Mouse (Mus musculus) neural tube, embryonic 13.5 days (tissue): ENCODE measurements around the gene Cnnm3. TPM values are rescaled to one million over a fixed set of nuclear protein-coding genes. Genes with fewer than 3 reads are reported as not detected.
A peak's percentile ranks its signal among the peaks of the same experiment; 100 is the strongest.

ENCODE experiments used
- ATAC-seq: fragments of 200-750 bp; cut with Nextera tagmentation; 2 replicates; pipeline ENCODE4 v1.8.0; 2017; ENCODE audit warnings: low read depth, mild to moderate bottlenecking, moderate TSS enrichment, moderate library complexity
- H3K27ac ChIP-seq: fragments of 300-500 bp; sonication (generic); replicated peaks from 2 replicates; pipeline ENCODE4 v1.5.1; 2015; ENCODE audit warnings: moderate library complexity, mild to moderate bottlenecking, inconsistent platforms
- H3K27me3 ChIP-seq: fragments of 300-500 bp; sonication (generic); 2 replicates; pipeline ENCODE4 v1.6.1; 2015; ENCODE audit warnings: mild to moderate bottlenecking, inconsistent platforms
- H3K36me3 ChIP-seq: fragments of 300-500 bp; sonication (generic); 2 replicates; pipeline ENCODE4 v1.6.1; 2015; ENCODE audit warnings: mild to moderate bottlenecking, inconsistent platforms
- H3K4me1 ChIP-seq: fragments of 300-500 bp; sonication (generic); replicated peaks from 2 replicates; pipeline ENCODE4 v1.6.1; 2015; ENCODE audit warnings: inconsistent platforms
- H3K4me2 ChIP-seq: fragments of 300-500 bp; sonication (generic); 2 replicates; pipeline ENCODE4 v1.6.1; 2015; ENCODE audit warnings: inconsistent platforms, mild to moderate bottlenecking, moderate library complexity
- H3K4me3 ChIP-seq: fragments of 300-500 bp; sonication (generic); 2 replicates; pipeline ENCODE4 v1.5.1; 2015; ENCODE audit warnings: mild to moderate bottlenecking, inconsistent platforms
- H3K9ac ChIP-seq: fragments of 300-500 bp; sonication (generic); 2 replicates; pipeline ENCODE4 v1.6.1; 2015; ENCODE audit warnings: moderate library complexity, mild to moderate bottlenecking, inconsistent platforms
- H3K9me3 ChIP-seq: fragments of 300-500 bp; sonication (generic); 2 replicates; pipeline ENCODE4 v1.6.1; 2016; ENCODE audit warnings: inconsistent platforms
- WGBS: fragments of 180-500 bp; shearing (Covaris S2); methylation state at CpG from one replicate; pipeline ENCODE4 v1.1.7; 2015; 5-methylcytosine and 5-hydroxymethylcytosine counted together
- polyA plus RNA-seq: library from polyadenylated mRNA; unstranded; fragments of >200 nt; fragmentation: Nextera tagmentation; extraction: Ambion mirVana; gene quantifications from 2 replicates; pipeline ENCODE4 v1.2.1, GENCODE M21; 2015

Cnnm3 gene
- polyA plus RNA-seq, 1 experiment from 2014 or later: 4.2 TPM

- Histone ChIP-seq H3K4me3 (no peak overlapping the region), H3K27me3 (no peaks in the 10 kb centered on the region), H3K27ac (no peak overlapping the region), H3K9me3 (no peaks in the 10 kb centered on the region), H3K36me3 (peaks cover 40% of the 10 kb centered on the region), H3K4me1 (no peaks in the 10 kb centered on the region), H3K4me2 (no peak overlapping the region), H3K9ac (no peak overlapping the region)
- ATAC-seq: no peak
- 90% methylated on average over 11 of the region's 11 CpGs for WGBS
Observed at GRCm38 (mm10) chr1:36540132-36540531, 28.5 kb downstream of the Cnnm3 start.

DNA sequence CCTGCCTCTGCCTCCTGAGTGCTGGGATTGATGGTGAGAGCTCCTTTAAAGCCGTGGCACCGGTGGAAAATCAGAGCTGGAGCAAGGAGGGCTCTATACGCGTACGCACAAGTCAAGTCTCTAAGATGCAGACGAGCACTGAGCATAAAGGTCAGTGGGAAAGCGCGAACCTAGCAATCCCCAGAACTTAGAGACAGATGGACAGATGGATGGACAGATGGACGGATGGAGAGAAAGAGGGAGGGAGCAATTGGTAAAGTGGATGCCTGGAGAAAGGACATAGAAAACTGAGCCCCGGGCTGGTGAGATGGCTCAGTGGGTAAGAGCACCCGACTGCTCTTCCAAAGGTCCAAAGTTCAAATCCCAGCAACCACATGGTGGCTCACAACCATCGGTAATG, 29.1 kb downstream of the Cnnm3 start:
- Histone ChIP-seq H3K27me3 (no peaks in the 10 kb centered on the region), H3K9me3 (no peaks in the 10 kb centered on the region), H3K4me1 (peaks cover 5% of the 10 kb centered on the region), H3K4me2 (no peak overlapping the region), H3K4me3 (no peak overlapping the region), H3K27ac (no peak overlapping the region), H3K36me3 (peaks cover 40% of the 10 kb centered on the region), H3K9ac (no peak overlapping the region)
- WGBS: 92% methylated on average over 12 of the region's 12 CpGs
- no peak for ATAC-seq

- Histone ChIP-seq H3K27ac (no peak overlapping the region), H3K27me3 (no peaks in the 10 kb centered on the region), H3K4me3 (no peak overlapping the region), H3K4me2 (no peak overlapping the region), H3K4me1 (peaks cover 13% of the 10 kb centered on the region), H3K9me3 (no peaks in the 10 kb centered on the region), H3K36me3 (peaks cover 40% of the 10 kb centered on the region), H3K9ac (no peak overlapping the region)
- no peak for ATAC-seq
- 87% methylated on average over 16 of the region's 16 CpGs for WGBS
Observed at GRCm38 (mm10) chr1:36541844-36542243, 30.2 kb downstream of the Cnnm3 start.

DNA sequence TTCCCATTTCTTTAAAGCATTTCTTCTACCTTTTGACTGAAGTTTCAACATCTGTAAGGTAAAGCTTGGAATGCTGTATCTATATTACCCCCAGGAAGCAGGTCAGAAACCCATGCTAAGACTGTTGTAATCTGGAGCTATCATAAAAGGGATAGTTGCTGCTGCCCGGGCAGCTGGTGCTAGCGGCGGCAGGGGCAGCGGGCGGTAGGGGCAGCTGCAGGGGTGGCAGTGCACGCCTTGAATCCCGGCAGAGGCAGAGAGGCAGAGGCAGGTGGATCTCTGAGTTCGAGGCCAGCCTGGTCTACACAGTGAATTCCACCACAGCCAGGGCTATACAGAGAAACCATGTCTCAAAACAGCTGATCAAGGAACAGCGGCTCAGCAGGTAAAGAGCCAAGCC, 31.3 kb downstream of the Cnnm3 start:
- Histone ChIP-seq H3K4me2 (no peak overlapping the region), H3K36me3 (peaks cover 36% of the 10 kb centered on the region), H3K4me3 (no peak overlapping the region), H3K9me3 (no peaks in the 10 kb centered on the region), H3K27ac (no peak overlapping the region), H3K27me3 (no peaks in the 10 kb centered on the region), H3K9ac (no peak overlapping the region), H3K4me1 (peaks cover 20% of the 10 kb centered on the region)
- ATAC-seq: no peak
- WGBS: 89% methylated on average over 9 of the region's 9 CpGs

DNA sequence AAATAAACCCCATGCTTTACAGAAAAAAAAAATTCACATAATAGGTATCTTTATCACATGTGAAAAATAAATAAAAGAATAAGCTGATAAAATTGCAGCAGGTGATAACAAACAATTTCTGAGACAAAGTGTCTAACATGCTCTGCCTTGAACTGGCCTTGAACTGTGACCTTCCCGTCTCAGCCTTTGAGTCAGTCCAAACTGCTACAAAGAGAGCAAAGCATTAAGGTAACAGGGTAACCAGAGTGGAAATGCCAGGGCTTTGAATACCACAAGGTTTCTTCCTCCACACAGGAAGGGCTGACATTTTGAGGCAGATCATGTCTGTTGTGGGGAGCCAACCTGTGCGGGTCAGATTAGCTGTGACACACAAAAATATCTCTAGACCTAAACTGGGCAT, 33.7 kb downstream of the Cnnm3 start:
- Histone ChIP-seq H3K27me3 (no peaks in the 10 kb centered on the region), H3K9me3 (no peaks in the 10 kb centered on the region), H3K4me2 (0 out of 2 replicates have a peak overlapping the region, but pooled peaks have one; percentile 56), H3K4me3 (no peak overlapping the region), H3K36me3 (peaks cover 39% of the 10 kb centered on the region), H3K27ac (no peak overlapping the region), H3K9ac (no peak overlapping the region), H3K4me1 (peaks cover 42% of the 10 kb centered on the region)
- WGBS: 76% methylated on average over 2 of the region's 2 CpGs
- ATAC-seq: no peak

DNA sequence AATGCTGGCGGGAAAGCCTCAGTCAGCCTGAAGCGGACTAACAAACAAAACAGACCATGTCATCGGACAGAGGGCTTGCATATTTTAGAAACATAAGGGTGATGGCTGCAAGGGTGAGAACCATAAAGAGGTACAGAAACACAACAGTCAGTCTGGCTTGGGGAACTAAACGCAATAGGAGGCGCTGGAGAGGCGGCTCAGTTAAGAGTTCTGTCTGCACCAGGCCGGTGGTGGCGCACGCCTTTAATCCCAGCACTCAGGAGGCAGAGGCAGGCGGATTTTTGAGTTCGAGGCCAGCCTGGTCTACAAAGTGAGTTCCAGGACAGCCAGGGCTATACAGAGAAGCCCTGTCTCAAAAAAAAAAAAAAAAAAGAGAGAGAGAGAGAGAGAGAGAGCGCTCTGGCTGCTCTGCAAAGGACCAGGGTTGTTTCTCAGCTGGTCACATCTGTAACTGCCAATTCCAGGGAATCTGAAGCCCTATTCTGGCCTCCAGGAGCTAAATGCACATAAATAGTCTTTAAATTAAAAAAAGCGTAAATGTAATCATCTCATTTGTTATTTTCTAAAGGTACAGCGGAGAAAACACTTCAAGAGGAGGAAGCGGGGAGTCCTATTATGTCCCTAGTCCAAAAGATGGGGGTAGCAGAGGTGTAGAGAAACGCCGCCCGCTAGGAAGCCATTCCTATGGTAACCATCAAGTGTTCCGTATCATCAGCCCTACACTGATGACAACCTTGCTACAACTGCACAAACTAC, 34.4 kb downstream of the Cnnm3 start:
- H3K27ac ChIP-seq: no peak overlapping the region
- H3K36me3 ChIP-seq: peaks cover 40% of the 10 kb centered on the region
- H3K9me3 ChIP-seq: no peaks in the 10 kb centered on the region
- peak overlapping the region; percentile 56 for H3K4me3 ChIP-seq
- peak overlapping the region; percentile 80 for H3K9ac ChIP-seq
- no peaks in the 10 kb centered on the region for H3K27me3 ChIP-seq
- ATAC-seq: no peak
- peak overlapping the region; percentile 56 for H3K4me2 ChIP-seq
- 66% methylated on average over 19 of the region's 19 CpGs for WGBS
- peaks cover 42% of the 10 kb centered on the region for H3K4me1 ChIP-seq

GRCm38 (mm10) chr1:36546888-36547471, 35.3 kb downstream of the Cnnm3 start, which contains the start of gene Ankrd39:
TSS of gene Ankrd39 (minus strand) at chr1:36547445.
- peak within 1 kb of the TSS; percentile 80 for H3K9ac ChIP-seq
- H3K9me3 ChIP-seq: no peaks in the 10 kb centered on the region
- H3K4me3 ChIP-seq: peak within 1 kb of the TSS; percentile 56
- H3K27me3 ChIP-seq: no peaks in the 10 kb centered on the region
- peaks cover 42% of the 10 kb centered on the region for H3K4me1 ChIP-seq
- ATAC-seq: peak; percentile 96
- H3K27ac ChIP-seq: peak within 1 kb of the TSS; percentile 82
- WGBS: under 1% methylated on average over 43 of the region's 43 CpGs
- H3K36me3 ChIP-seq: peaks cover 41% of the 10 kb centered on the region
- peak within 1 kb of the TSS; percentile 56 for H3K4me2 ChIP-seq

GRCm38 (mm10) chr1:36547981-36548598, 36.4 kb downstream of the Cnnm3 start:
- no peak for ATAC-seq
- Histone ChIP-seq H3K27me3 (no peaks in the 10 kb centered on the region), H3K36me3 (peaks cover 50% of the 10 kb centered on the region), H3K4me1 (peaks cover 42% of the 10 kb centered on the region), H3K4me2 (peak overlapping the region; percentile 9; the same call in 1 of the 2 replicates), H3K27ac (peak overlapping the region; percentile 82), H3K9me3 (no peaks in the 10 kb centered on the region), H3K9ac (peak overlapping the region; percentile 48), H3K4me3 (no peak overlapping the region)
- 31% methylated on average over 9 of the region's 9 CpGs for WGBS

DNA sequence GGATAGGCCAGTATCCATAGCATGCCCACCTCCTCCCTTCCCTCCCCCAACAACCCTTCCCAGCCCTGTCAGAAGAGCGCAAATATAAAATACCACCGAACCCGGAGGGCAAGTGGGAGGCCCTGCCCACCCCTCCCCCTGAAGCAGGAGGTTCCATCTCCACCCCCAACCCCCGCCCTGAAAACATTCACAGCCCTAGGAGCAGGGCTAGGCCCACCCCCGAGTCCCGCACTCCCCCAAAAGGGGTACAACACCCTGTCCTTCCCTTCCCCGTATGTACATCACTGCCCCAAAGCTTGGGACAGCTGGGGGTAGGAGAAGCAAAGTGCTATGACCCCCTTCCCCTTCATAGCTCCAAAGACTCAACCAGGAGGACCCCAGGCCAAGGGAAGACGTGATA, 37.1 kb downstream of the Cnnm3 start:
- H3K9ac ChIP-seq: peak overlapping the region; percentile 48
- H3K4me1 ChIP-seq: peaks cover 47% of the 10 kb centered on the region
- H3K4me2 ChIP-seq: peak overlapping the region; percentile 9; the same call in 1 of the 2 replicates
- no peaks in the 10 kb centered on the region for H3K27me3 ChIP-seq
- peaks cover 56% of the 10 kb centered on the region for H3K36me3 ChIP-seq
- H3K27ac ChIP-seq: peak overlapping the region; percentile 82
- no peak for ATAC-seq
- H3K4me3 ChIP-seq: no peak overlapping the region
- H3K9me3 ChIP-seq: no peaks in the 10 kb centered on the region
- WGBS: 50% methylated on average over 8 of the region's 8 CpGs

DNA sequence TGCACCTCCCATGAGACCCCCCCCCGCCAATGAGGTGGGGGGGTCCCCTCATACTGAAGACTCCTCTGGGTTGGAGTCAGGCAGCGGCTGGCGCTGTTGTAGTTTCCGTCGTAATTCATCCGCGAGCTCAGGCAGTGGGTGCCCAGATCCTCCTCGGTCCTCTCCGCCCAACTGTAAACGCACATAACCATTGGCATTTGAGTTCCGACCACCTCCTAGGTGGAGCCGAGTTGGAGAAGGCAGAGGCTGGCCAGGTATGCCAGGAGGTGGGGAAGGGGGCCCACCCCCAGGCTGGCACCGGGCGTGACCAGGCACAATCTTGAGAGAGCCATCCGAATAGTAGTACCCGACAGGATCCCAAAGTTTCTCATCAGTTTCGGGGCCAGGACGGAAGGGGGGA, 37.8 kb downstream of the Cnnm3 start:
- 75% methylated on average over 18 of the region's 18 CpGs for WGBS
- peaks cover 64% of the 10 kb centered on the region for H3K36me3 ChIP-seq
- no peak overlapping the region for H3K4me3 ChIP-seq
- no peak for ATAC-seq
- H3K9ac ChIP-seq: peak overlapping the region; percentile 48; the same call in 1 of the 2 replicates
- no peaks in the 10 kb centered on the region for H3K27me3 ChIP-seq
- no peaks in the 10 kb centered on the region for H3K9me3 ChIP-seq
- no peak overlapping the region for H3K27ac ChIP-seq
- peaks cover 54% of the 10 kb centered on the region for H3K4me1 ChIP-seq
- H3K4me2 ChIP-seq: 0 out of 2 replicates have a peak overlapping the region, but pooled peaks have one; percentile 9

DNA sequence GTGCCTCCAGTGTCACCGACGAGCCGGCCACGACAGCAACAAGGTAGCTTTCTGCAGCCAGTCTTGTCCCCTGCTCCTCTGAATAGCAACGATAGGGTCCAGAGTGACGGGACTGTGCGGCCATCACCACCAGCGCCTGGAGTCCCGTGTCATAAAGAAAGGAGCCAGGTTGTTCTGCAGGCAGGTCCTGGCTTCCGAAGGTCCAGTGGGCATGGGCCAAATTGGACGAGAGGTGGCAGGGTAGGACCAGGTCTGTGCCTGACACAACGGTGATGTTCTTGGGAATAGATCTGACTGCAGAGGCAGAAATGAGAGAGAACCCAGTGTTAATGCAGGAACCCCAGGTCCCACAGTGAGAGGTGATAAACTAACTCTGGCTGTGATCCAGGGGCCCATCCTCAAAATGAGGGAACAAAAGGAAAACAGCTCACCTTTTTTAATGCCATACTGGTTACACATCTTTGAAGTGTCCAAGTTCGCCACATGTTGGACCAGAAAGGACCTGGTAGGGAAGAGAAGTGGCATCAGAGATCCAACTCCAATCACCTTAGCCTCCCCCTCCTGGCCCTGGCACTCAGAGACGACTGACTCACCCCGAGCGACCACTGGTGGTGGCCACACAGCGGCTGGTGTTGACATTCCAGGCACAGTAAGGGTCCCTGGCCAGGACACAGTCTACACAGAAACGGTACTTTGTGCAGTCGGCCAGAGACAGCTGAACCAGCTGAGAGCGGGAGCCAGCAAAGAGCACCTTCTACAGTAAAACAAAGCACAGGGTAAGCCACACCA, 38.6 kb downstream of the Cnnm3 start:
- WGBS: 75% methylated on average over 20 of the region's 20 CpGs
- no peak overlapping the region for H3K4me2 ChIP-seq
- H3K9me3 ChIP-seq: no peaks in the 10 kb centered on the region
- peaks cover 62% of the 10 kb centered on the region for H3K4me1 ChIP-seq
- no peaks in the 10 kb centered on the region for H3K27me3 ChIP-seq
- H3K4me3 ChIP-seq: no peak overlapping the region
- H3K9ac ChIP-seq: peak overlapping the region; percentile 48; the same call in 1 of the 2 replicates
- peaks cover 71% of the 10 kb centered on the region for H3K36me3 ChIP-seq
- ATAC-seq: no peak
- H3K27ac ChIP-seq: no peak overlapping the region
